Comparison of ENCODE assay signal across 15 mouse cellular contexts in the genomic region with DNA sequence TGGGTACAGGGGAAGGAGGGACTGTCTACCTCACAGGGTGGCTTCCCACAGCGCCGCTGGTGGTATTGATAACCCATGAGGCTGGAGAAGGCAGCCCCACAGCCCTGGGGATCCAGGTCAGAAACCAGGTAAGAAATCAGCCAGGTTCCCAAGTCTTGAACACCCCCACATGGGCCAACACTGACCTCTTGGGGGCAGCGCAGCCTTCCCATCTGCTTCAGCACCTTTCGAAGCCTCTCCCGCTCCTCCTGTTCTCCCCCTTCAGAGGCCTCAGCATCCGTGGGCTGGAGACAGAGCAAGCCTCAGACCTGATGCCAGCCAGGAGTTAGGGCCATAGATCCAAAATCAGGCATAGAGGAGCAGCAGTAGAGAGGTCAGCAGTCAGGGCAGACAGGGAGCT. TPM values are rescaled to one million over a fixed set of nuclear protein-coding genes. Genes with fewer than 3 reads are reported as not detected.
DNase-seq lines count a peak whose midpoint lies in the region; ATAC-seq and TF ChIP-seq lines count a peak whose summit lies in the region.
"Had no signal": no experiment of that assay in that cellular context is flagged by ENCODE, and none has a peak within 500 bp of the region (broad histone marks: within the 10 kb centered on the region; RNA-seq: fewer than 3 reads in every experiment).

No protein-coding gene starts in this region.

- H3K4me1 ChIP-seq in intestine, postnatal 0 days (replicated peaks; ENCODE audit: control insufficient read depth, insufficient read depth, low read length) = peaks cover 5% of the 10 kb centered on the region; the same call in 1 of the 2 replicates
- peaks cover 8% of the 10 kb centered on the region for H3K4me1 ChIP-seq in intestine, embryonic 16.5 days (ENCODE audit: control insufficient read depth, insufficient read depth, low read length)
- H3K4me1 ChIP-seq in midbrain, postnatal 0 days (ENCODE audit: insufficient read depth, low read length) = peaks cover 12% of the 10 kb centered on the region
- H3K4me1 ChIP-seq in midbrain, embryonic 16.5 days (ENCODE audit: control insufficient read depth, insufficient read depth, low read length) = peaks cover 14% of the 10 kb centered on the region
- no peaks in the 10 kb centered on the region for H3K4me1 ChIP-seq in ES-Bruce4 (ENCODE audit: control insufficient read depth, insufficient read depth, low read length)
- no peaks in the 10 kb centered on the region for H3K4me1 ChIP-seq in lung, adult 2 months (ENCODE audit: control insufficient read depth, insufficient read depth, low read length)

- TF ChIP-seq EP300 in ES-Bruce4 (IDR thresholded peaks at IDR 0.05; ENCODE audit: insufficient read depth, low read depth, low read length) = no peak

- no peak overlapping the region for H3K9ac ChIP-seq in intestine, postnatal 0 days (ENCODE audit: low read depth, low read length)
- H3K9ac ChIP-seq in intestine, embryonic 16.5 days (ENCODE audit: low read depth, low read length) = no peak overlapping the region
- no peak overlapping the region for H3K9ac ChIP-seq in midbrain, postnatal 0 days (replicated peaks; ENCODE audit: low read length, poor library complexity, severe bottlenecking)
- H3K9ac ChIP-seq in midbrain, embryonic 16.5 days (ENCODE audit: low read depth, low read length) = no peak overlapping the region
- H3K9ac ChIP-seq in ES-Bruce4 (ENCODE audit: low read depth, poor library complexity, severe bottlenecking) = no peak overlapping the region
- H3K9ac ChIP-seq: embryonic facial prominence, embryonic 15.5 days; hindbrain, embryonic 14.5 days had no signal

- DNase-seq in adrenal gland, postnatal 14 days = peak; percentile 22
- no peak for DNase-seq in adrenal gland, adult 2 months
- DNase-seq in midbrain, postnatal 0 days (ENCODE audit: low spot score) = no peak
- DNase-seq in lung, adult 2 months = no peak
- DNase-seq: kidney, adult 9 months; lung, postnatal 14 days; thymus, adult 18-20 months had no signal

- H3K9me3 ChIP-seq in intestine, postnatal 0 days (ENCODE audit: control insufficient read depth) = no peaks in the 10 kb centered on the region
- H3K9me3 ChIP-seq in intestine, embryonic 16.5 days (ENCODE audit: control insufficient read depth, low read length) = no peaks in the 10 kb centered on the region
- H3K9me3 ChIP-seq in midbrain, postnatal 0 days (ENCODE audit: low read length) = no peaks in the 10 kb centered on the region
- H3K9me3 ChIP-seq in midbrain, embryonic 16.5 days (replicated peaks; ENCODE audit: control insufficient read depth, low read length, poor library complexity, severe bottlenecking) = no peaks in the 10 kb centered on the region
- no peaks in the 10 kb centered on the region for H3K9me3 ChIP-seq in ES-Bruce4 (replicated peaks; ENCODE audit: control insufficient read depth, insufficient read depth, low read length, poor library complexity, severe bottlenecking)
- H3K9me3 ChIP-seq: embryonic facial prominence, embryonic 15.5 days had no signal

- H3K4me3 ChIP-seq in intestine, postnatal 0 days (ENCODE audit: low read depth, low read length) = no peak overlapping the region
- no peak overlapping the region for H3K4me3 ChIP-seq in intestine, embryonic 16.5 days (ENCODE audit: low read length)
- H3K4me3 ChIP-seq in midbrain, postnatal 0 days (ENCODE audit: low read depth, low read length) = no peak overlapping the region
- H3K4me3 ChIP-seq in midbrain, embryonic 16.5 days (ENCODE audit: low read depth, low read length) = no peak overlapping the region
- no peak overlapping the region for H3K4me3 ChIP-seq in ES-Bruce4 (ENCODE audit: low read depth, low read length)
- no peak overlapping the region for H3K4me3 ChIP-seq in lung, adult 2 months (replicated peaks; ENCODE audit: extremely low read depth, low read depth, low read length)
- H3K4me3 ChIP-seq: embryonic facial prominence, embryonic 15.5 days had no signal

- 81% methylated on average over 6 of the region's 6 CpGs for WGBS in intestine, postnatal 0 days
- 79% methylated on average over 6 of the region's 6 CpGs for WGBS in intestine, embryonic 16.5 days
- 78% methylated on average over 6 of the region's 6 CpGs for WGBS in midbrain, postnatal 0 days
- WGBS in midbrain, embryonic 16.5 days = 77% methylated on average over 6 of the region's 6 CpGs
- WGBS in lung, adult 2 months = 85% methylated on average over 6 of the region's 6 CpGs

- no peaks in the 10 kb centered on the region for H3K27me3 ChIP-seq in intestine, postnatal 0 days (replicated peaks; ENCODE audit: control insufficient read depth, insufficient read depth, low read length)
- no peaks in the 10 kb centered on the region for H3K27me3 ChIP-seq in intestine, embryonic 16.5 days (replicated peaks; ENCODE audit: control insufficient read depth, insufficient read depth, low read length)
- no peaks in the 10 kb centered on the region for H3K27me3 ChIP-seq in midbrain, postnatal 0 days (ENCODE audit: insufficient read depth, low read length)
- no peaks in the 10 kb centered on the region for H3K27me3 ChIP-seq in midbrain, embryonic 16.5 days (ENCODE audit: control insufficient read depth, insufficient read depth, low read depth, low read length)
- H3K27me3 ChIP-seq in ES-Bruce4 (ENCODE audit: control insufficient read depth, insufficient read depth, low read length, poor library complexity, severe bottlenecking) = no peaks in the 10 kb centered on the region
- H3K27me3 ChIP-seq: embryonic facial prominence, embryonic 15.5 days; Patski had no signal

- ATAC-seq in intestine, postnatal 0 days = no peak
- no peak for ATAC-seq in intestine, embryonic 16.5 days
- ATAC-seq in midbrain, postnatal 0 days (ENCODE audit: low FRiP score) = no peak
- no peak for ATAC-seq in midbrain, embryonic 16.5 days
- ATAC-seq: forebrain, embryonic 14.5 days; Patski had no signal

- H3K27ac ChIP-seq in intestine, postnatal 0 days (ENCODE audit: low read depth, low read length) = no peak overlapping the region
- H3K27ac ChIP-seq in intestine, embryonic 16.5 days (ENCODE audit: low read length) = no peak overlapping the region
- H3K27ac ChIP-seq in midbrain, postnatal 0 days (ENCODE audit: low read depth, low read length) = no peak overlapping the region
- no peak overlapping the region for H3K27ac ChIP-seq in midbrain, embryonic 16.5 days (ENCODE audit: low read length)
- no peak overlapping the region for H3K27ac ChIP-seq in ES-Bruce4 (ENCODE audit: insufficient read depth, low read length)
- H3K27ac ChIP-seq: embryonic facial prominence, embryonic 15.5 days; hindbrain, embryonic 14.5 days had no signal

- no peak overlapping the region for H3K4me2 ChIP-seq in intestine, postnatal 0 days (replicated peaks; ENCODE audit: low read depth)
- H3K4me2 ChIP-seq in intestine, embryonic 16.5 days (ENCODE audit: low read depth, low read length) = no peak overlapping the region
- no peak overlapping the region for H3K4me2 ChIP-seq in midbrain, postnatal 0 days (ENCODE audit: low read depth, low read length, poor library complexity, severe bottlenecking)
- no peak overlapping the region for H3K4me2 ChIP-seq in midbrain, embryonic 16.5 days (ENCODE audit: low read length)
- H3K4me2 ChIP-seq: embryonic facial prominence, embryonic 15.5 days; hindbrain, embryonic 14.5 days had no signal

- TF ChIP-seq CTCF in intestine, postnatal 0 days (IDR thresholded peaks at IDR 0.05; ENCODE audit: low read depth) = peak; percentile 45
- peak; percentile 28; the same call in 1 of the 2 replicates for TF ChIP-seq CTCF in midbrain, postnatal 0 days (IDR thresholded peaks at IDR 0.05)
- TF ChIP-seq CTCF in ES-Bruce4 (IDR thresholded peaks at IDR 0.05; ENCODE audit: low read depth, low read length) = peak; percentile 46
- no peak for TF ChIP-seq CTCF in lung, adult 2 months (IDR thresholded peaks at IDR 0.05; ENCODE audit: insufficient read depth, low read length)

- peaks cover 62% of the 10 kb centered on the region for H3K36me3 ChIP-seq in intestine, postnatal 0 days (ENCODE audit: control insufficient read depth, insufficient read depth)
- peaks cover 20% of the 10 kb centered on the region; the same call in 1 of the 2 replicates for H3K36me3 ChIP-seq in intestine, embryonic 16.5 days (ENCODE audit: control insufficient read depth, insufficient read depth, low read length)
- peaks cover 68% of the 10 kb centered on the region for H3K36me3 ChIP-seq in midbrain, postnatal 0 days (ENCODE audit: insufficient read depth, low read length)
- peaks cover 50% of the 10 kb centered on the region for H3K36me3 ChIP-seq in midbrain, embryonic 16.5 days (ENCODE audit: control insufficient read depth, insufficient read depth, low read length)
- peaks cover 8% of the 10 kb centered on the region; the same call in 1 of the 2 replicates for H3K36me3 ChIP-seq in ES-Bruce4 (ENCODE audit: control insufficient read depth, insufficient read depth, low read length, poor library complexity, severe bottlenecking)

- no peak for TF ChIP-seq POLR2A in ES-Bruce4 (IDR thresholded peaks at IDR 0.05; ENCODE audit: insufficient read depth, low read length)
- TF ChIP-seq POLR2A in lung, adult 2 months (IDR thresholded peaks at IDR 0.05; ENCODE audit: borderline replicate concordance, extremely low read depth, low read depth, low read length) = no peak

RNA-seq across cellular contexts. Expression of a gene that starts 3.1 kb away (rescaled TPM):
- 68.8 and 77.5 TPM in 2 replicates for total RNA-seq in adrenal gland, postnatal 14 days (2021)
- total RNA-seq in adrenal gland, adult 2 months (2021) = 10 to 100 TPM; 64.9 to 73.6 TPM
- 165 and 170 TPM in 2 replicates for polyA plus RNA-seq in adrenal gland, adult 2 months (2012; rRNA removed)
- 49.4 and 60.2 TPM in 2 replicates for polyA plus RNA-seq in intestine, postnatal 0 days (2015; fragmentation: Nextera tagmentation; extraction: Ambion mirVana)
- polyA plus RNA-seq in intestine, embryonic 16.5 days (2015; fragmentation: Nextera tagmentation; extraction: Ambion mirVana) = 75.0 and 78.0 TPM in 2 replicates
- 49.8 and 63.9 TPM in 2 replicates for total RNA-seq in midbrain, postnatal 0 days (2014; rRNA removed)
- 45.2 and 52.7 TPM in 2 replicates for polyA plus RNA-seq in midbrain, postnatal 0 days (2015; fragmentation: Nextera tagmentation; extraction: Ambion mirVana)
- polyA plus RNA-seq in midbrain, embryonic 16.5 days (2015; fragmentation: Nextera tagmentation; extraction: Ambion mirVana) = 71.2 and 76.0 TPM in 2 replicates
- polyA plus RNA-seq in ES-Bruce4 (2011; ENCODE audit: insufficient read depth, insufficient read length, low read depth, missing spikeins) = 37.1 and 37.5 TPM in 2 replicates
- 121 and 128 TPM in 2 replicates for polyA plus RNA-seq in lung, adult 2 months (2012; rRNA removed)

RNA-seq across cellular contexts. Expression of a gene that starts 3.9 kb away (rescaled TPM):
- 59.4 and 60.0 TPM in 2 replicates for total RNA-seq in adrenal gland, postnatal 14 days (2021)
- 10 to 100 TPM; 63.0 to 69.0 TPM for total RNA-seq in adrenal gland, adult 2 months (2021)
- 6.7 and 9.6 TPM in 2 replicates for polyA plus RNA-seq in adrenal gland, adult 2 months (2012; rRNA removed)
- 30.6 and 33.9 TPM in 2 replicates for polyA plus RNA-seq in intestine, postnatal 0 days (2015; fragmentation: Nextera tagmentation; extraction: Ambion mirVana)
- 52.2 and 52.7 TPM in 2 replicates for polyA plus RNA-seq in intestine, embryonic 16.5 days (2015; fragmentation: Nextera tagmentation; extraction: Ambion mirVana)
- 34.4 and 39.3 TPM in 2 replicates for total RNA-seq in midbrain, postnatal 0 days (2014; rRNA removed)
- polyA plus RNA-seq in midbrain, postnatal 0 days (2015; fragmentation: Nextera tagmentation; extraction: Ambion mirVana) = 40.5 and 40.6 TPM in 2 replicates
- polyA plus RNA-seq in midbrain, embryonic 16.5 days (2015; fragmentation: Nextera tagmentation; extraction: Ambion mirVana) = 59.7 and 64.6 TPM in 2 replicates
- polyA plus RNA-seq in ES-Bruce4 (2011; ENCODE audit: insufficient read depth, insufficient read length, low read depth, missing spikeins) = 80.1 and 80.4 TPM in 2 replicates
- polyA plus RNA-seq in lung, adult 2 months (2012; rRNA removed) = 14.1 and 21.5 TPM in 2 replicates

RNA-seq across cellular contexts. Expression of a gene that starts 4.8 kb away (rescaled TPM):
- 57.3 and 67.7 TPM in 2 replicates for total RNA-seq in adrenal gland, postnatal 14 days (2021)
- total RNA-seq in adrenal gland, adult 2 months (2021) = 10 to 100 TPM; 40.9 to 52.7 TPM
- polyA plus RNA-seq in adrenal gland, adult 2 months (2012; rRNA removed) = 69.2 and 72.6 TPM in 2 replicates
- 13.0 and 16.2 TPM in 2 replicates for polyA plus RNA-seq in intestine, postnatal 0 days (2015; fragmentation: Nextera tagmentation; extraction: Ambion mirVana)
- 20.5 and 20.9 TPM in 2 replicates for polyA plus RNA-seq in intestine, embryonic 16.5 days (2015; fragmentation: Nextera tagmentation; extraction: Ambion mirVana)
- total RNA-seq in midbrain, postnatal 0 days (2014; rRNA removed) = 60.0 and 85.1 TPM in 2 replicates
- polyA plus RNA-seq in midbrain, postnatal 0 days (2015; fragmentation: Nextera tagmentation; extraction: Ambion mirVana) = 81.1 and 99.7 TPM in 2 replicates
- polyA plus RNA-seq in midbrain, embryonic 16.5 days (2015; fragmentation: Nextera tagmentation; extraction: Ambion mirVana) = 70.0 and 78.0 TPM in 2 replicates
- polyA plus RNA-seq in ES-Bruce4 (2011; ENCODE audit: insufficient read depth, insufficient read length, low read depth, missing spikeins) = 14.6 and 14.7 TPM in 2 replicates
- 37.1 and 43.7 TPM in 2 replicates for polyA plus RNA-seq in lung, adult 2 months (2012; rRNA removed)

RNA-seq across cellular contexts. Expression of a gene that starts 11.2 kb away (rescaled TPM):
- 8.5 and 11.8 TPM in 2 replicates for total RNA-seq in adrenal gland, postnatal 14 days (2021)
- total RNA-seq in adrenal gland, adult 2 months (2021) = 10 to 100 TPM in 1 of 2 experiments, 1 to 10 TPM in 1; 9.6 to 21.6 TPM
- polyA plus RNA-seq in adrenal gland, adult 2 months (2012; rRNA removed) = 41.0 and 44.6 TPM in 2 replicates
- 18.5 and 18.8 TPM in 2 replicates for polyA plus RNA-seq in intestine, postnatal 0 days (2015; fragmentation: Nextera tagmentation; extraction: Ambion mirVana)
- 23.9 TPM in 2 replicates for polyA plus RNA-seq in intestine, embryonic 16.5 days (2015; fragmentation: Nextera tagmentation; extraction: Ambion mirVana)
- total RNA-seq in midbrain, postnatal 0 days (2014; rRNA removed) = 140 and 142 TPM in 2 replicates
- polyA plus RNA-seq in midbrain, postnatal 0 days (2015; fragmentation: Nextera tagmentation; extraction: Ambion mirVana) = 174 and 179 TPM in 2 replicates
- 213 and 216 TPM in 2 replicates for polyA plus RNA-seq in midbrain, embryonic 16.5 days (2015; fragmentation: Nextera tagmentation; extraction: Ambion mirVana)
- 12.5 and 14.7 TPM in 2 replicates for polyA plus RNA-seq in ES-Bruce4 (2011; ENCODE audit: insufficient read depth, insufficient read length, low read depth, missing spikeins)
- 24.1 and 24.5 TPM in 2 replicates for polyA plus RNA-seq in lung, adult 2 months (2012; rRNA removed)
